Mouse (Mus musculus) spleen, postnatal 4 days (tissue): ENCODE data around the gene Map3k5.
"Not testable (repeated sequence)": the region's sequence is repeated elsewhere in the genome, so short reads cannot be mapped to it uniquely, and the experiment has no call there.

Experiments
- DNase-seq, 2 experiments: peaks; one replicate each; pipeline ENCODE4 v3.0.0; 2022; ENCODE audit warnings: low spot score in 2 of 2

The Map3k5 gene

DNA sequence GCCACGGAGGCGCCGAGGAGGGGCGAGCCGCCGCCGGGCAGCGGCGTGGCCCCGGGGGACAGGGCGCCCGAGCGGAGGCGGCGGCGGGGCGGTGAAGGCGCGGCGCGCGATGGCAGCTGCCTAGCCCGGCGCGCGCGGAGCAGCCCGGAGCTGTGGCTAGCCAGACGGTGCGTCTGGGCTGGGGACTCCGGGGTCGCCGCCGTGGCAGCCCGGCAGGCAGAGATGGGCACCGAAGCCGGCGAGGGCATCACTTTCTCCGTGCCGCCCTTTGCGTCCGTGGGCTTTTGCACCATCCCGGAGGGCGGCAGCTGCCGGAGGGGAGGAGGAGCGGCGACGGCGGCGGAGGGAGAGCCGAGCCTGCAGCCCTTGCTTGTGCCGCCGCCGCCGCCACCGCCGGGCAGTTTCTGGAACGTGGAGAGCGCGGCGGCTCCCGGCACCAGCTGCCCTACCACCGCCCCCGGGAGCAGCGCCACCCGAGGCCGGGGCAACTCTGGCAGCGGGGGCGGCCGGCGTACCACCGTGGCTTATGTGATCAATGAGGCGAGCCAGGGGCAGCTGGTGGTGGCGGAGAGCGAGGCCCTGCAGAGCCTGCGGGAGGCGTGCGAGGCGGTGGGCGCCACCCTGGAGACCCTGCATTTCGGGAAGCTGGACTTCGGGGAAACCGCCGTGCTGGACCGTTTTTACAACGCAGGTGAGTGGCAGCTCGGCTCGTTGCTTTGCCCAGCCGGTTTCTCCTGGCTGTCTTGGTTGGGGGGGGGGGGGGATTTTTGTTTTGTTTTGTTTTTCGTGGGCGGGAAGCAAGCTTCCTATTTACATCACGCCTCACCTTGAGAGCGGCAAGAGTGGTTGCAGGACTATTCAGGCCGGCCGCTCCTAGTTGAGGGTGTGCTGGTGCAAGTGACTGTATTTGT, at the start of gene Map3k5:
TSS of gene Map3k5 (plus strand) at position 89 of the 911 bp plus-strand sequence.
- peak; percentile 47 to 78 for DNase-seq

DNA sequence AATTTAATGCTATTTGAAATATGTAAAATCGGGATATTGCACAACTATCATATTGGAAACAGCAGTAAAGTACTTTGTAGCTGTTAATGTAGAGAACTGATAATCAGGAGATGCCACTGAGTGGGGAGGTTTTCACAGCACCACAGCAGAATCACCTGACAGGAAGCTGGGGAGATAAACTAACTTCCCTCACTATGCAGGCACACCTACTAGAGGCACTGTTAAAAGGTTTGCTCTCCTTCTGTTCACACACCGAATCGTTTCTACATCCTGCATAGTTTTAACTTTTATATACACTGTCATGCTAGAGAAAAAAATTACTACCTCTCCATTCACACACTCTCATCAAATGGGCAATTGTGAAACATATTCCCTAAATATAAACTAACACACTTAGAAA, 48.0 kb upstream of the Map3k5 start:
- DNase-seq: no peak

DNA sequence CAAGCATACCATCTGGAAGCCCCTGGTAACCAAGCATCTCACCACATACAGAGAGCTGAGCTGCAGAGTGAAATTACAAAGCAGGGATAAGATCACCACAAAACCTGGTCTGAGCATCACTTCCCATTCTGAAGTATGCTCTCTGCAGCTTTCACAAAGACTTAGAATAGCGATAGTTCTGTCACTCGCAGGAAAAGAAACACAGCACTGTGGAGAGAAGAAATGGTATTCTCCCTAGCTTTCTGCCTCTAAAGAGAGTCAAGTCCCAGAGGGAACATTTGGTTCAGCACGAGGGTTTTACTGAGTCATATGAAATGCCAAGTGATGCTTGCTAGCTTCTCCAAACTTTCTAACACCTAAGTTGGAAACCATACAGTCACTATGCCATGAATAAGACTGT, 44.4 kb upstream of the Map3k5 start:
- no peak for DNase-seq

DNA sequence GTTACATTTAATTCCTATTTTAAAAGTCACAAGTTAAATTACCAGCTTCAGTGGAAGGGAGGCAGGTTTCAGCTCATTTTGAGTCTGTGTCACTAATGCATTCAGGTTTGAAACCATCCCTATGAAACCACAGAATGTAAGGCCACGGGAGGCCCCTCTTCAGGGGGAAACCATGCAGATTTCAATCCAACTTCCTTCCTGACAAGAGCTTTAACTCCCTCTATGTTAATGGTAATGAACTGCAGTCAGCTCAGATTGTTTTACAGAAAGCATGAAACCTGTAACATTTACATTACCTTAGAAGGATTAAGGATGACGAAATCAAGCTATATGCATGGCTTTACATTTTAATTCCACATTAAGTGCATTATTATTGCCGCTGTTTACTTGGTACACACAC, 42.6 kb upstream of the Map3k5 start:
- DNase-seq: no peak

DNA sequence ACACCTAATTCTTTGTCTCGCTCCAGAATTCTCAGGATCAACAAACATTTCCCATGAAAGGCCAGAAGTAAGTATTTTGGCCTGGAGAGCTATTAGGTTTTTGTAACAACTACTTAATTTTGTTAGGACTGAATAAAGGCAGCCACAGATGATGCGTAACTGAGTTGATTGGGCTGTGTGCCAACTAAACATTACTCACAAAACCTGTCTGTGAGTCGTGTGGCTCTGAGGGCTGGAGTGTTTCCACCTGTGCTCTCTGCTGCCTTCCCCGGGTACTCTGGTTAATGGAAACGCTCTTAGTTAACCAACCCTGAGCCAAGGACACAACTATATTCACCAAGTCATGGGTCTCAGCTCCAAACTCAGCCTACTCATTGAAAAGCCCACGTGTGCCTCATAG, 41.1 kb upstream of the Map3k5 start:
- DNase-seq: no peak

DNA sequence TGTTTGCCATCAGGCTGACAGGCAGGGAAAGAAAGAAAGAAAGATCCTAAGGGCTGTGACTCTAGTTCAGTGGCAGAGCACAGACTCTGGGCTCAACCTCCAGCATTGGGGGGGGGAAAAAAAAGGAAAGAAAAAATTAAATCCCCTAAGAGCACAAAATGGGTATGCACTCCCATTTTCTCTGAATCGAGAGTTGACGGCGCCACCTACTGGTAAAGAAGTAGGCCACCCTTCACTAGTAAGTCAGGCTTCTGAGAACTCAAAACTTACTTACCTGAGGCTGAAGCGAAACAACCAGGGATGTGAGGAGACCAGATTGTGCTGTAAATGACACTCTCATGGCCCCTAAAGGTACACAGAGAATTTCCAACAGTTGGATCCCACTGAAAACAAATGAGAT, 40.3 kb upstream of the Map3k5 start:
- peak; percentile 19 to 65 for DNase-seq

DNA sequence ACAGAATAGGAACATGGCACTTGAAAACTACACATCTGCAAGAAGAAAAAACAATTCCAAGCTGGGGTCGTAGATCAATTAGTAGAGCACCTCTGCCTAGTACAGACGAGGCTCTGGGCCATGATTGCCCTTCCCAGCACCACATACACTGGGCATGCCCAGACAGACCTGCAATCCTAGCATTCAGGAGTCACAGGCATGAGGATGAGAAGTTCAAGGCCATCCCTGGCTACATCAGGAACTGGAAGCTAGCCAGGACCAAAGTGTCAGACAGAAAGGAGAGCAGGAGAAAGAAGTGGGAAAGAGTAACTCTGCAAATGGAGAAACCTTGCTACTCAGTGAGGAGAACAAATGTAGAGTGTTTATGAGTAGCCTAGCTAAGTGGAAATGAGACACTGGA, 34.1 kb upstream of the Map3k5 start:
- no peak for DNase-seq

DNA sequence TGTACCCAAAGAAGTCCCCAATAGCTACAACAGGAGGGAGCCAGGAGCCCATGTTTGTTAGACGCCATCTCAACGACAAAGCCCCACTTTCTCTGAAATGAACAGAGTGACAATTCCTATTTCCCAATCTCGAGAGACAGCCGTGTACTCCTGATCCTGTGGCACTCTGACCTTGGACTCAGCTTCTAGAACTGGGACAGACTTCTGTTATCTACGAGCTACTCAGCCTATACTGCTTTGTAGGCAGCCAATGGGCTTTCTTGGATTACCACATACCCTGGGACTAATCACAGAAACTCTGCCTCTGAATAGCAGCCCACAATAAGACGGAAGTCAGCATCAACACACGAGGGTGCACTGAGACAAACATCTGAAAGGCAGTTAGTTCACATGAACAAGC, 32.3 kb upstream of the Map3k5 start:
- no peak for DNase-seq

DNA sequence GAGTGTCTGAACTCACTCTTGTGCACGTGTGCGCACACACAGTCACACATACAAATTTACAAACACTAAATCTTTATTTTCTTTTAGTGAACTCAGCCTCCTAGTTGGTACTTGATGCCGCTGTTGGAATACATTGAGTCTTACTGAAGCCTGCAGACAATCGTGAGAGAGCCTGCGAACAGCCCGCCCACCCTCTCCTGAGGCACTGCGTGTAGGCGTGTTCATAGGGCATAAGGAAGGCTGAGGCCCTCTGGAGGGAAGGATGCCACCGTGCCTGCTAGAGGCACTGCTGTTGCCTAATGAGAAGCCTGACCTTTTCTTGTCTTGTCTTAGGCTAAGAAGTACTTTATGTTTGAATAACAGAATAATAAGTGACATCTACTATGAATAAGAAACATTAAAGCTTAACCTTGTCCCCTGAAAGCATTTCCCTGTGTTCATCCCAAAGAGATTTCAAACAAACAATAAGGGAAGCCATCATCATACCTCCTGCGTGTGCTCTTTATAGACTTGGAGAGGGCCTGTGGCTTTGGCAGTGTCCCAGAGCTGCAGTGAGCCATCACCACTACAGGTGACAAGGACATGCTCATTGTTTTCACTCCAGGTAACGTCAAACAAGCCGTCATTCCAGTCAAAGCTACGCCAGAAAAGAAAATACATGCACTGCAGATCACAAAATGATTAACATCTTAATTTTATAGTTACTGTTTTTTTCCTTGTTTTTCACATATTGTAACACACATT, 30.0 kb upstream of the Map3k5 start:
- DNase-seq: no peak

DNA sequence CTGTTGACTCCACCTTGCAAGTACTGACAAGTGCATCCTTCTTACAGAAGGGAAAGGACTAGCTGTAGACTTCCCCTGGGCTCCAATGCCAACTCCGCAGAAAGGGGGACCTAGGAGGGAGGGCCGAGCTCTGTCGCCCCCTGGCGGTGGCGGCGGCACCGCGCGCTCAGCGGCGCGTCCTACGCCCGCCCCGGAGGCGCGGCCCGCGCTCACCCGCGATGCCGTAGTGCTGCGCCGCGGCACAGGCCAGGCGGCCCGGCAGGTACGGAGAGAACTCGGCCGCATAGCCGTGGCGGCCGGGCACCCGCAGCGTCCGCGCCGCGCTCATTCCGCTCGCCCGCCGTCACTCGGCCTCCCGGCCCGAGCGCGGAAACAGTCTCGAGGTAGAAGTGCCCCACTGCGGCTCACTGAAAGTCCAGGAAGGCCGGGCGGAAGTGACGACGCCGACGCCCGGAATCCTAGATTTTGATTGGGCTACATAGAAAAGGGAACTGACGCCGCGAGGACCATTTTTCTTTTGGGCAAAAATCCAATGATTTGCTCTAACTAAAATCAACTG, 26.9 kb upstream of the Map3k5 start, which contains the start of gene Pex7:
TSS of gene Pex7 (minus strand) at position 444 of the 559 bp plus-strand sequence.
- peak; percentile 85 to 97 for DNase-seq

DNA sequence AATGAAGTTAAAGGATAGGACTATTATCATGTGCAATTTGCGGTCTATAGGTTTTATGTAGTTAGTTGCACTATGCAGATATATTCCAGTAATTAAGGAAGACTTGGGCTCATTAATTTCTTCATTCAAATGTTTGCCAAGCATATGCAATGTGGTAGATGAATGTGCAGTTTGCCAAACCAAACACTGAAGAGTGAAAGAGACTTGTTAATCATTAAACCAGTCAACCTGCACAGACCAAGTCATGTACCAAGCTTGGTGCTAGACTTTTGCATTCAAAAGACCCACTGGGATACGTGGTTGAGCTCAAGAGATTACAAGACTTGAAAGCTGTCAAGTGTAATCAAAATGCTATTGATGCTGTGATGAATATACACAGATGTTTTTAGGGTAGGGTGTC, 26.2 kb upstream of the Map3k5 start:
- no peak for DNase-seq

DNA sequence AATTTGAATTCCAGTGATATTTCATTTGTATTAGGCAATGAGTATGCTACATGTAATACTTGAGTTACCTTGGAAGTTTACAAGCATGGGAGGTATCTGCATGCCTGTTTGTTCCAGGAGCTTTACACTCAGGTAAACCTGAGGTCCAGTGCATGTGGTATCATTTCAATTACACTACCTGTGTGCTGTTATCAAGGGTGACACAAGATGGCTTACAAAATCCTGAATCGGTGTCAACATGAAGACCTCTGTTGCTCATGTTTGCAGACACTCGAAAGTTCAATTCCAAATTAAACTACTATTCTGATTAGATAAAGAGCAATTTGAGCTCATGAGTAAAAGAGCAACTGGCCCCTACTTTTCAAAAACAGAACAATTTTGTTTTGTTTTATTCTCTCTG, 23.8 kb upstream of the Map3k5 start:
- no peak for DNase-seq

DNA sequence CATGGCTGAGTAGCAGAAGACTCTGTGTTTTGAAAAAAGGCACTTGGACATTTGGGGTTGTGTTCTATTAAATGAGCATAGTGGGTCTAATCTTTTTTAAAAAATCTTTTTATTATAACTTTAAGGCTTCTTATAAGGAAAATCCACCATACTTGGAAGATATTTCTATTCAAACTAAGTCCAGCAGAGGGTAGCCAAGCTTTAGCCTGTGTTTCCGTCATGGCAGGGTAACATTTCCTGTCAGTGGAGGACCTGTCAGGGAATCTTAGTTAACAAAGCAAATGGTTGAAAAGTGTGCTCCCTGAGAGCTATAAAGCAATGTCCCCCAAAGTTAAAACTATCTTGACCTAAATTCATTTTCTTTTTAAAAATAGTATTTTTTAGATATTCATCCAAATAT, 22.7 kb upstream of the Map3k5 start:
- no peak for DNase-seq

DNA sequence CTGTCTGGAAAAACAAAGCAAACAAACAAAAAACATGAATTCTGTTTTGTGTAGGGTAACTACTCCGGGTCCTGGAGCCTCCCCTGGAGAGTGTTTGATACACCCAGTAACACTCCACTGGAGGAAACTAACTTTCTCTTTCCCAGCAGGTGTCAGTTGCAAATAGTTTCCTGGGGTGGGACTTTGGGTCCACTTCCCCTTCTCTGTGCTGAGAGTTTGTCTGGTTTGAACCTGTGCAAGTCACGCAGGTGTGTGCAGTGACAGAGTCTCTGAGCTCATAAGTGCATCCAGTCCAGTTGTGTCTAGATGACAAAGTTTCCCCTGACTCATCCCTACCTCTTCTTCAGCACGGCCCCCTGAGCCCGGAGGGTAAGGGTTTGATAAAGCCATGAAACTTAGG, 20.5 kb upstream of the Map3k5 start:
- no peak for DNase-seq

DNA sequence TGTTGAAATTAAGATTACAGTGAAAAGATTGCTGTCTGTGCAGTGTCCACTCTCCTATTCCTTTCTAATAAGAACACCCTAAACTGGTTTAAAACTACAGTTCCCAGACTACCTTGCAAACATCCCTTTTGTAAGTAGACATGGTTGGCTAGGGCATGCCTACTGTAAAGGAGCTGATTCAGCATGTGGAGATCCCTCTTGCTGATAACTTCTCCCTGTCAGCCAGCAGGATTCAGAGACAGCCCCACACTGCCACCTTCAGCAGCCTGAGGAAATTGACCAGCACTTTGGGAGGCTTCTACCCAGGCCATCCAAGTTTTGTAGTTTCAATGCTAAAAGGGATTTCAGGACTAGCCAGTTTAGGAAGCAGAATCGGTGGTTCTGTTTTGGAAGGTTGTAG, 19.0 kb upstream of the Map3k5 start:
- peak in 1 of 2 experiments; percentile 27 for DNase-seq

DNA sequence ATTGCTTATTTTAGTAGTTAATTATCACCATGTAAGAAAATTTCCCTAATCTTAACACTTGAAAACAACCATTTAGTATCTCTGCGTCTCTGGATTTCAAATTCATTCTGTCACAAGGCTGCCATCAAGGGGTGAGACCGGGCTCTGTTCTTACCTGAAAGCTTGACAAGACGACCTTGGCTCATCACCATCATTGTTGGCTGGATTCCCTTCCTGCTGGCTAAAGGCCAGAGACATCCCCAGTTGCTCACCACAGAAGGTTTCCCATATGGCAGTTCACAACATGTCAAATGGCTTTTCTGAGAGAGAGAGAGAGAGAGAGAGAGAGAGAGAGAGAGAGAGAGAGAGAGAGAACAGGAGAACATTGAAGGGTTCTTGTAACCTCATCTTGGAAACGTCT, 11.9 kb upstream of the Map3k5 start:
- no peak for DNase-seq

DNA sequence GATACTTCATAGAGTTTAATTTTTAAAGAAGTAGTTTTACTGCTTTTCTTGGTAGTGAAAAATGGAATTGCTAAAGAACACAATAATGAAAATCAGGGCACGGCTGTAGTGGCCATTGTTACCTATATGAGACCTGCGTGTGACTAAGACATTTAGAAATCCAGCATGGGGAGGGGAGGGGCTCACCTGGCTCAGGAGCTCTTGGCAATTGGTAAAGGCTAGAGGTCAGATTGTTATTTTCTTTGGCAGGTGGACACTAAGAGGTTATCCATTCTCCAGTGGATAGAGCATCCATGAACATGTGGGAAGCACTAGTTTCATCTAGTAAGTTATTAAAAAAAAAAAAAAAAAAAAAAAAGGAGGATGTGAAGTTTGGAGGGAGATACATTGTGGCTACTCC, 10.0 kb upstream of the Map3k5 start:
- no peak for DNase-seq

DNA sequence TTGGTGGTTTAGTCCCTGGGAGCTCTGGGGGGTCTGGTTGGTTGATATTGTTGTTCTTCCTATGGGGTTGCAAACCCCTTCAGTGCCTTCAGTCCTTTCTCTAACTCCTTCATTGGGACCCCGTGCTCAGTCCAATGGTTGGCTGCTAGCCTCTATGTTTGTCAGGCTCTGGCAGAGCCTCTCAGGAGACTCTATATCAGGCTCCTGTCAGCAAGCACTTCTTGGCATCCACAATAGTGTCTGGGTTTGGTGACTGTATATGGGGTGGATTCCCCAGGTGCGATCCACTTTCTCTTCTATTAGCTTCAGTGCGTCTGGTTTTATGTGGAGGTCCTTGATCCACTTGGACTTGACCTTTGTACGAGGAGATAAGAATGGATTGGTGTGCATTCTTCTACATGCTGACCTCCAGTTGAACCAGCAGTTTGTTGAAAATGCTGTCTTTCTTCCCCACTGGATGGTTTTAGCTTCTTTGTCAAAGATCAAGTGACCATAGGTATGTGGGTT, 7.8 kb upstream of the Map3k5 start:
- not testable (repeated sequence) for DNase-seq

DNA sequence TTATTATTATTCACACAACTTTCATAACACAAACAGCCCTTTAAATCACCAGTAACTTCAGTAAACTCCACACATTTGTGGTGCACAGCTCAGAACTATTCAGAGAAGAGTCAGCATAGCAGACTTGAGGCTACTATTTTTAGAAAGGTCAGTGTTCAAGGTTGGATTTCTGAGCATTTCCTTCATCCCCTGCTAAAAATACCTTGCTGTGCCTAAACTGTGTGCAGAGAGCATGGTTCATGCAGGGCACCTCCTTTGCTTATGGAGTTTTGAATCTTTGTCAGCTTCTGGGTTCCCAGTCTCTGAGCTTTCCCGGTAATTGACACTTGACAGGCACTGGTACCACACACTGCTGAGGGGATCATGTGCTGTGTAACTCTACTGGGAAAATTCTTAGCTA, 6.1 kb upstream of the Map3k5 start:
- DNase-seq: no peak

DNA sequence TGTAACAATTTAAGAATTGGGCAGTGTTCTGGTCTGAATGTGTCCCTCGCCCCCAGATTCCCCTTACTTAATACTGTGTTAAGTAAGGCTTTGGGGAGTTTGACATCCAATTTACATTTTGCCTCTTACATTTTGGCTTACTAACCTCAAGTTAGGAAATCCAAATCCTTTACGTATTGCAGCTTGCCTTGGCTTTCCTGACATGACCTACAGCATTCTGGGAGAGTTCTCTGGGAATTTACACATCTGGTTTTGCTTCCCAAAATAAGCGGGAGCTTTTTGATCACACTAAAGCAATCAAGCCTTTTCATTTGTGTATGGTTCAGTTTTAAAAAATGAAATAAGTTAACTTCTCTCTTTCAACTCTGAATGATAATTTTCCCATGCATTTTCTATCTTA, 1.3 kb upstream of the Map3k5 start:
- no peak for DNase-seq

DNA sequence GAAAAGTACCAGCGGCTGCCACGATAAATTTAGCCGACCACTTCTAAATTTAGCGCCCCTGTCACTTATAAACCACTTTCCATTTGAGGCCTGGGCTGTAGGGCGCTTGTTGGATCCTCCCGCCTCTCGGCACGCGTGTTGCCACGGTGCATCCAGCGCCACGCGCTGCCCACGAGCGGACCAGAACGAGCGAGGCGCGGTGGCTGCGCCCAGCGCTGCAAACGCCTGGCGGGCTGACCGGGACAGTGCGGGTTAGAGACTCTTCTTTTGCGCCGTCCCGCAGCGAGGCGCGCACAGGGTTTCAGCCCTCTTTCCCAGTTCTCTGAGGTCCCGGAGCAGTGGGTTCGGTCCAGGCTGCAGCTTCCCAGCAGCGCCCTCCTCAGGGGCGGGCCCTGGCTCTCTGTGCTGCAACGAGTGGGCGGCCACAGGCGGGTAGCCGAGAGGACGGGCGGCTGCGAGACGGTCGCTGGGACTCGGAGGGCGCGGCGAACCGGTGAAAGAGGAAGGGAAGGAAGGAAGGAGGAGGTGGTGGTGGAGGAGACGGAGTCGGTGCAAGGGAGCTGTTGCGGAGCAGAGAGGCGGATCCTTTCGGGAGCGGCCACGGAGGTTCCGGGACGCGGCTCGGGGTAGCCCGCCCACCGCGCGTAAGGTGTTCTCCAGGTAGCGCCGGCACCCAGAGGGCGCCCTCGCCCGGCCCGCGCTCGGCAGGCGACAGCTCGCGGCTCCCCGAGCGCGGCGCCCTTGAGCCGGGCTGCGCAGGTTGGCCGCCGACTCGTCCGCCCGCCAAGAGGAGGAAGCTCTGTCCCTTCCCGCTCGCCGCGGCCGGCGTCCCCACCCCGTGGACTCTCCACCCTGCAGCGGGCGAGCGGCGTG, 525 bp upstream of the Map3k5 start:
- peak; percentile 73 to 88 for DNase-seq

DNA sequence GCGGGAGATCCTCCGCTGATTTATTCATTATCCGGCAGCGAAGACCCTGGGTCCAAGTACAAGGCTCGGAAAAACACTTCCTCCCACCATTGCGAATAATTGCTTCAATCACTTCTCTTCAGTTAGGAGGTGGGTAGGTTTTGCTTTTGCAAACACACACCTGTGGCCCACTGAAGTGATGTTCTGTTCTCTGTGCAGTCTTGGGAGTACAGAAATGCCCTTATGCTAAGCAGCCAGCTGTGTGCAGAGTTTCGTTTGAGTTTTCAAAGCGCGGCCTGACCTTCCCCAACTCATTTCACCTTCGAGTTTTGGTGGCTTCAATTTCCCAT, 987 bp downstream of the Map3k5 start:
- DNase-seq: no peak
